Mouse (Mus musculus): ENCODE measurements around the gene Chn2. TPM values are rescaled to one million over a fixed set of nuclear protein-coding genes. Genes with fewer than 3 reads are reported as not detected.

Chn2 gene
- polyA plus RNA-seq, 1 experiment: 22.8 TPM

DNA sequence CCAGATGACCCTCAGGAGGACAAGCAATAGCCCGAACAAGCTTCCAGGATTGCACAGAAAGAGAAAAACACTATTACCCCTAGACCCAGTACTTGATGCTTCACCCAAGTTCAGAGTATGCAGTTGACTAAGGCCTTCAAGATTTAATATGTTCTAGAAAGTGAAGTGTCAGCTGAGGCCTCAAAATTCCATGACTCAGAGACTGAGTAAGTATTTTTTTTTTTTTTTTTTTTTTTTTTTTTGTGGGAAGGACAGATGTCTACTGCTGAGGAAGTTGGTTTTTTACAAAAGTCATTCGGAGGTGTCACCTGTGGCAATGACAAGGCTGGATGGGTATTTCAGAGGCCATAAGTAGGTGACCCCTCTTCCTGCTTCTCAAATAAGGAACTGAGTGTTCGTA, 290.2 kb downstream of the Chn2 start:
- WGBS: 52% methylated on average over 3 of the region's 3 CpGs
- no peaks in the 10 kb centered on the region for H3K36me3 ChIP-seq (ENCODE audit: control insufficient read depth, insufficient read depth, low read length)
- TF ChIP-seq CTCF (conservative IDR thresholded peaks at IDR 0.05; ENCODE audit: insufficient read depth, insufficient read length, low read depth, low read length) (no peak), POLR2A (IDR thresholded peaks at IDR 0.05; ENCODE audit: low read depth, low read length) (no peak)
- H3K27ac ChIP-seq (ENCODE audit: insufficient read depth, low read depth, low read length): peak overlapping the region; percentile 57
- H3K4me1 ChIP-seq (ENCODE audit: control insufficient read depth, insufficient read depth, low read length): peaks cover 34% of the 10 kb centered on the region
- H3K27me3 ChIP-seq (replicated peaks; ENCODE audit: control insufficient read depth, insufficient read depth, low read length): no peaks in the 10 kb centered on the region
- no peak for DNase-seq
- H3K4me3 ChIP-seq (ENCODE audit: insufficient read depth, low read depth, low read length): no peak overlapping the region

DNA sequence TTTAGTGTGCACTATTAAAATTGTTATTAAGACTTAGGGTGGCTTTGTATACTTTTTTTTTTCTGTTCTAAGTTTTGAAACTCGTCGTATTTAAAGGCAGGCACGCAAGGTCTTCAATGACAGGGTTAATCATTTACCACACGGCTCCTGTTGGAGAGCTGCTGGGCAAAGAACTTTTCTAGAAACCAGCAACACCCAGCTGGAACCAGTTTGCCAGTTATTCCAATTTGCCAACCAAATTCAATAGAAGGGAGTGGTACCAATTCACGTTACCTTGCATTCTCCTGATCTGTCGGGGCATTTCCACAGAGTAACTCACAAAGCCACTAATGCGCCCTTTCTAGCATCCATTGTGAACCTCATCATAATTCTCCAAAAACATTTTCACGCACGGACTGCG, 290.8 kb downstream of the Chn2 start:
- H3K27ac ChIP-seq (ENCODE audit: insufficient read depth, low read depth, low read length): peak overlapping the region; percentile 57
- no peaks in the 10 kb centered on the region for H3K36me3 ChIP-seq (ENCODE audit: control insufficient read depth, insufficient read depth, low read length)
- no peaks in the 10 kb centered on the region for H3K27me3 ChIP-seq (replicated peaks; ENCODE audit: control insufficient read depth, insufficient read depth, low read length)
- H3K4me3 ChIP-seq (ENCODE audit: insufficient read depth, low read depth, low read length): no peak overlapping the region; the same call in 1 of the 2 replicates
- DNase-seq: peak; percentile 86
- WGBS: 53% methylated on average over 10 of the region's 10 CpGs
- TF ChIP-seq CTCF (conservative IDR thresholded peaks at IDR 0.05; ENCODE audit: insufficient read depth, insufficient read length, low read depth, low read length) (no peak), POLR2A (IDR thresholded peaks at IDR 0.05; ENCODE audit: low read depth, low read length) (no peak)
- H3K4me1 ChIP-seq (ENCODE audit: control insufficient read depth, insufficient read depth, low read length): peaks cover 34% of the 10 kb centered on the region

- no peak overlapping the region for H3K27ac ChIP-seq (ENCODE audit: insufficient read depth, low read depth, low read length)
- peak; percentile 5 for DNase-seq
- H3K36me3 ChIP-seq (ENCODE audit: control insufficient read depth, insufficient read depth, low read length): no peaks in the 10 kb centered on the region
- 37% methylated on average over 10 of the region's 10 CpGs for WGBS
- H3K4me1 ChIP-seq (ENCODE audit: control insufficient read depth, insufficient read depth, low read length): peaks cover 34% of the 10 kb centered on the region
- H3K4me3 ChIP-seq (ENCODE audit: insufficient read depth, low read depth, low read length): no peak overlapping the region
- H3K27me3 ChIP-seq (replicated peaks; ENCODE audit: control insufficient read depth, insufficient read depth, low read length): no peaks in the 10 kb centered on the region
- TF ChIP-seq POLR2A (IDR thresholded peaks at IDR 0.05; ENCODE audit: low read depth, low read length) (no peak), CTCF (conservative IDR thresholded peaks at IDR 0.05; ENCODE audit: insufficient read depth, insufficient read length, low read depth, low read length) (no peak)
Observed at GRCm38 (mm10) chr6:54331765-54332164, 292.4 kb downstream of the Chn2 start.

DNA sequence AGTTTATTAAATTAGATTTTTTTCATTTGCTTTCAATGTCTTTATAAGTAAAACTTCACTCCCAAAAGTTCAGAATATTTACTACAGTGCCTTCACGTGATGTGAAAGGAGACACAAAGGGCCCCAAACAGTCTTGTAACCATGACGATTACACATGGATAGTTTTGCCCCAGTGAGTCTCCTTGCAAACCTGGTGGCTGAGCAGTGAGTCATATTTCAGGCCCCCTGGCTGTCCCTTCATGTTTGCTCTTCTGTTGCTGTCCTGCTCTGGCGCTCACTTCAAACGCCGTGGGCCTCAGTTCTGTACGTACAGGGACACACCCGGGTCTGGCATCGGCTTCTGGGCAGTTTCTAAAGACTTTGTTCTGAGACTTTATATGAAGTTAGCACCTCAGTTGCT, 292.8 kb downstream of the Chn2 start:
- Histone ChIP-seq H3K4me3 (ENCODE audit: insufficient read depth, low read depth, low read length) (no peak overlapping the region), H3K36me3 (ENCODE audit: control insufficient read depth, insufficient read depth, low read length) (no peaks in the 10 kb centered on the region), H3K27me3 (replicated peaks; ENCODE audit: control insufficient read depth, insufficient read depth, low read length) (no peaks in the 10 kb centered on the region), H3K27ac (ENCODE audit: insufficient read depth, low read depth, low read length) (no peak overlapping the region), H3K4me1 (ENCODE audit: control insufficient read depth, insufficient read depth, low read length) (peaks cover 34% of the 10 kb centered on the region)
- 56% methylated on average over 8 of the region's 8 CpGs for WGBS
- no peak for TF ChIP-seq CTCF (conservative IDR thresholded peaks at IDR 0.05; ENCODE audit: insufficient read depth, insufficient read length, low read depth, low read length)
- no peak for DNase-seq

- Histone ChIP-seq H3K27ac (ENCODE audit: insufficient read depth, low read depth, low read length) (peak overlapping the region; percentile 83), H3K27me3 (replicated peaks; ENCODE audit: control insufficient read depth, insufficient read depth, low read length) (no peaks in the 10 kb centered on the region), H3K36me3 (ENCODE audit: control insufficient read depth, insufficient read depth, low read length) (no peaks in the 10 kb centered on the region), H3K4me3 (ENCODE audit: insufficient read depth, low read depth, low read length) (no peak overlapping the region), H3K4me1 (ENCODE audit: control insufficient read depth, insufficient read depth, low read length) (peaks cover 34% of the 10 kb centered on the region)
- TF ChIP-seq POLR2A (IDR thresholded peaks at IDR 0.05; ENCODE audit: low read depth, low read length): no peak
- TF ChIP-seq CTCF (conservative IDR thresholded peaks at IDR 0.05; ENCODE audit: insufficient read depth, insufficient read length, low read depth, low read length): no peak
- peak; percentile 52 for DNase-seq
- WGBS: 56% methylated on average over 11 of the region's 11 CpGs
Observed at GRCm38 (mm10) chr6:54333116-54333651, 293.8 kb downstream of the Chn2 start.

DNA sequence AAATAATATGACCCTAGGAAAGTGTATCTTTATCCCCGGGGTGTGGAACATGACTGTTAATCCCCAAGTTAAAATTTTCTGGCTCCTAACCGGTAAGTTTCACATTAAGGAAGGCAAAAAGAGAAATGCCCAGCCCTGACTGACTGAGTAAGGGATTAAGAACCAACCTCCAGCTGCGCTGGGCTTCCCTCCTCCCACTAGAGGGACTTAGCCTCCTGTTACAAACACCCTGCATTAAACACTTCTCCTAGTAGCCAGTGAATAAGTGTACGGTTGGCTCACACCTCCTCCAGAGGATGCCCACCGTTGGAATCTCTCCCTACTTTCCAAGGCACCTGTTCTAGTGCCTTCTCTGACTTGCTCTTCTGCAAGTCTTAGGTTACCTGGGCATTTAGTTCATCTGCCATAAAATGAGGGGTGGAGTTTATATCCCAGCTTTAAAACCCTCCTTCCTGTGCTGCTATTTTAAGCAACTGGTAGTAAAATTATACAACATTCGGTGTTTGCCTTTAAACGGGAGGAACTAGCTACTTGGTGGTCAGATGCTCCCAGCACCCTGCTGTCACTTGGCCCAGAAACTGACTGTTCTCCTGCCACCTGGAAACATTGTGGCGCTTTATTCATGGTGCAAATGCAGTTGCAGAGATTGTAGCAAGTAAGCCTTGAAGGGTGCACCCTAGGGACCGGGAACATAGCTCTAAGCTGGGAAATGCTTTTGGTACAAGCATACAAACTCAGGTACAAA, 294.5 kb downstream of the Chn2 start:
- Histone ChIP-seq H3K36me3 (ENCODE audit: control insufficient read depth, insufficient read depth, low read length) (no peaks in the 10 kb centered on the region), H3K27me3 (replicated peaks; ENCODE audit: control insufficient read depth, insufficient read depth, low read length) (no peaks in the 10 kb centered on the region), H3K4me1 (ENCODE audit: control insufficient read depth, insufficient read depth, low read length) (peaks cover 32% of the 10 kb centered on the region), H3K4me3 (ENCODE audit: insufficient read depth, low read depth, low read length) (no peak overlapping the region), H3K27ac (ENCODE audit: insufficient read depth, low read depth, low read length) (peak overlapping the region; percentile 83)
- DNase-seq: peak; percentile 84
- TF ChIP-seq POLR2A (IDR thresholded peaks at IDR 0.05; ENCODE audit: low read depth, low read length) (no peak), CTCF (conservative IDR thresholded peaks at IDR 0.05; ENCODE audit: insufficient read depth, insufficient read length, low read depth, low read length) (no peak; the same call in 1 of the 2 replicates)
- WGBS: 35% methylated on average over 9 of the region's 9 CpGs

- peaks cover 18% of the 10 kb centered on the region for H3K4me1 ChIP-seq (ENCODE audit: control insufficient read depth, insufficient read depth, low read length)
- WGBS: 54% methylated on average over 6 of the region's 6 CpGs
- H3K27me3 ChIP-seq (replicated peaks; ENCODE audit: control insufficient read depth, insufficient read depth, low read length): no peaks in the 10 kb centered on the region
- TF ChIP-seq POLR2A (IDR thresholded peaks at IDR 0.05; ENCODE audit: low read depth, low read length) (no peak), CTCF (conservative IDR thresholded peaks at IDR 0.05; ENCODE audit: insufficient read depth, insufficient read length, low read depth, low read length) (no peak)
- no peak for DNase-seq
- no peak overlapping the region for H3K27ac ChIP-seq (ENCODE audit: insufficient read depth, low read depth, low read length)
- no peak overlapping the region for H3K4me3 ChIP-seq (ENCODE audit: insufficient read depth, low read depth, low read length)
- H3K36me3 ChIP-seq (ENCODE audit: control insufficient read depth, insufficient read depth, low read length): no peaks in the 10 kb centered on the region
Observed at GRCm38 (mm10) chr6:54337321-54337720, 298.0 kb downstream of the Chn2 start.

All from kidney, adult 2 months (tissue).